Mouse (Mus musculus) hindbrain, embryonic 13.5 days (tissue): ENCODE results near the gene Spsb3. TPM values are rescaled to one million over a fixed set of nuclear protein-coding genes. Genes with fewer than 3 reads are reported as not detected.

ENCODE experiments used
- ATAC-seq: fragments of 200-750 bp; cut with Nextera tagmentation; 2 replicates; pipeline ENCODE4 v1.8.0; 2017; ENCODE audit warnings: moderate TSS enrichment; ENCODE audit not compliant: low FRiP score
- H3K27ac ChIP-seq: fragments of 300-500 bp; sonication (generic); 2 replicates; pipeline ENCODE4 v1.5.1; 2015; ENCODE audit warnings: inconsistent platforms, mild to moderate bottlenecking, moderate library complexity
- H3K27me3 ChIP-seq: fragments of 300-500 bp; sonication (generic); 2 replicates; pipeline ENCODE4 v1.6.1; 2015; ENCODE audit warnings: mild to moderate bottlenecking, inconsistent platforms
- H3K36me3 ChIP-seq: fragments of 300-500 bp; sonication (generic); 2 replicates; pipeline ENCODE4 v1.6.1; 2015; ENCODE audit warnings: mild to moderate bottlenecking, inconsistent platforms
- H3K4me1 ChIP-seq: fragments of 300-500 bp; sonication (generic); replicated peaks from 2 replicates; pipeline ENCODE4 v1.6.1; 2015; ENCODE audit warnings: inconsistent platforms
- H3K4me2 ChIP-seq: fragments of 300-500 bp; sonication (generic); 2 replicates; pipeline ENCODE4 v1.6.1; 2015; ENCODE audit warnings: inconsistent platforms, mild to moderate bottlenecking, moderate library complexity
- H3K4me3 ChIP-seq: fragments of 300-500 bp; sonication (generic); 2 replicates; pipeline ENCODE4 v1.5.1; 2015; ENCODE audit warnings: mild to moderate bottlenecking, inconsistent platforms
- H3K9ac ChIP-seq: fragments of 300-500 bp; sonication (generic); 2 replicates; pipeline ENCODE4 v1.6.1; 2015; ENCODE audit warnings: mild to moderate bottlenecking, inconsistent platforms
- H3K9me3 ChIP-seq: fragments of 300-500 bp; sonication (generic); 2 replicates; pipeline ENCODE4 v1.6.1; 2016; ENCODE audit warnings: inconsistent platforms
- WGBS: fragments of 180-500 bp; shearing (Covaris S2); methylation state at CpG from one replicate; pipeline ENCODE4 v1.1.7; 2015; 5-methylcytosine and 5-hydroxymethylcytosine counted together
- polyA plus RNA-seq: library from polyadenylated mRNA; unstranded; fragments of >200 nt; fragmentation: Nextera tagmentation; extraction: Ambion mirVana; gene quantifications from 2 replicates; pipeline ENCODE4 v1.2.1, GENCODE M21; 2015

Gene Spsb3
- polyA plus RNA-seq, 1 experiment from 2014 or later, result 72.8 TPM

GRCm38 (mm10) chr17:24902671-24903474 lies 16.4 kb downstream of the Spsb3 start:
- Histone ChIP-seq H3K9ac (no peak overlapping the region), H3K4me3 (no peak overlapping the region), H3K27me3 (no peaks in the 10 kb centered on the region), H3K4me2 (no peak overlapping the region), H3K4me1 (peaks cover 9% of the 10 kb centered on the region), H3K27ac (no peak overlapping the region), H3K9me3 (no peaks in the 10 kb centered on the region), H3K36me3 (peaks cover 100% of the 10 kb centered on the region)
- ATAC-seq, result no peak
- 68% methylated on average over 9 of the region's 9 CpGs for WGBS

DNA sequence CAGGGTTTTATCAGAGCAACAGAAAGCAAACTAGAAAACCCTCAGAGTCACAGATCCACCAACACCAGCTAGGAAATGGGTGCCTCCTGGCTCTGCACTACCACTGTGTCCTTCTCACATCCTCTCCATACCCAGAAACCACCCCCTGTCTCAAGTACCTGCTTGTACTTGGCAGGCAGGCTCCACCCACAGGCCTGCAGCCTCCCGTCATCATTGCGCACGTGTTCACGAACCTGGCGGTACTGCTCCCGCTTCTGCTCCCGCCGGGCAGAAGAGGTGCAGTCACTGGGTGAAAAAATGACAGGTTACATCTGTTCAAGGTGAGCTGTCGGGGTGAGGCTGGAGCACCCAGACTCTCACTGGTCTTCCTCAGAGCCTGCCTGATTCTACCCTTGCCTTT lies 17.3 kb downstream of the Spsb3 start:
- Histone ChIP-seq H3K4me1 (0 out of 2 replicates have a peak, but pooled peaks cover under 1% of the 10 kb centered on the region), H3K9me3 (no peaks in the 10 kb centered on the region), H3K9ac (no peak overlapping the region), H3K27ac (no peak overlapping the region), H3K4me3 (no peak overlapping the region), H3K4me2 (no peak overlapping the region), H3K27me3 (no peaks in the 10 kb centered on the region), H3K36me3 (peaks cover 100% of the 10 kb centered on the region)
- WGBS, result 93% methylated on average over 9 of the region's 9 CpGs
- ATAC-seq, result no peak

GRCm38 (mm10) chr17:24907591-24907990 lies 21.1 kb downstream of the Spsb3 start:
- no peak overlapping the region for H3K4me2 ChIP-seq
- no peak overlapping the region for H3K27ac ChIP-seq
- no peaks in the 10 kb centered on the region for H3K27me3 ChIP-seq
- no peaks in the 10 kb centered on the region for H3K4me1 ChIP-seq
- no peak overlapping the region for H3K4me3 ChIP-seq
- peaks cover 100% of the 10 kb centered on the region for H3K36me3 ChIP-seq
- ATAC-seq, result no peak
- WGBS, result 96% methylated on average over 2 of the region's 2 CpGs
- H3K9ac ChIP-seq, result no peak overlapping the region
- H3K9me3 ChIP-seq, result no peaks in the 10 kb centered on the region

- no peak for ATAC-seq
- no peaks in the 10 kb centered on the region for H3K4me1 ChIP-seq
- peaks cover 98% of the 10 kb centered on the region for H3K36me3 ChIP-seq
- no peak overlapping the region for H3K4me2 ChIP-seq
- no peaks in the 10 kb centered on the region for H3K9me3 ChIP-seq
- H3K4me3 ChIP-seq, result no peak overlapping the region
- H3K27me3 ChIP-seq, result no peaks in the 10 kb centered on the region
- H3K9ac ChIP-seq, result no peak overlapping the region
- H3K27ac ChIP-seq, result no peak overlapping the region
Measured at GRCm38 (mm10) chr17:24913984-24914383, 27.5 kb downstream of the Spsb3 start.

- Histone ChIP-seq H3K4me1 (no peaks in the 10 kb centered on the region), H3K9me3 (no peaks in the 10 kb centered on the region), H3K9ac (no peak overlapping the region), H3K4me3 (no peak overlapping the region), H3K4me2 (no peak overlapping the region), H3K27ac (no peak overlapping the region), H3K36me3 (peaks cover 98% of the 10 kb centered on the region), H3K27me3 (no peaks in the 10 kb centered on the region)
- 98% methylated on average over 1 of the region's 1 CpGs for WGBS
- no peak for ATAC-seq
Measured at GRCm38 (mm10) chr17:24923246-24923645, 36.8 kb downstream of the Spsb3 start.

GRCm38 (mm10) chr17:24929506-24929905 lies 43.1 kb downstream of the Spsb3 start:
- H3K9ac ChIP-seq, result no peak overlapping the region
- H3K9me3 ChIP-seq, result no peaks in the 10 kb centered on the region
- peaks cover 52% of the 10 kb centered on the region for H3K36me3 ChIP-seq
- no peak for ATAC-seq
- 83% methylated on average over 1 of the region's 1 CpGs for WGBS
- no peak overlapping the region for H3K4me2 ChIP-seq
- no peak overlapping the region for H3K27ac ChIP-seq
- H3K27me3 ChIP-seq, result no peaks in the 10 kb centered on the region
- H3K4me1 ChIP-seq, result peaks cover 16% of the 10 kb centered on the region
- no peak overlapping the region for H3K4me3 ChIP-seq

DNA sequence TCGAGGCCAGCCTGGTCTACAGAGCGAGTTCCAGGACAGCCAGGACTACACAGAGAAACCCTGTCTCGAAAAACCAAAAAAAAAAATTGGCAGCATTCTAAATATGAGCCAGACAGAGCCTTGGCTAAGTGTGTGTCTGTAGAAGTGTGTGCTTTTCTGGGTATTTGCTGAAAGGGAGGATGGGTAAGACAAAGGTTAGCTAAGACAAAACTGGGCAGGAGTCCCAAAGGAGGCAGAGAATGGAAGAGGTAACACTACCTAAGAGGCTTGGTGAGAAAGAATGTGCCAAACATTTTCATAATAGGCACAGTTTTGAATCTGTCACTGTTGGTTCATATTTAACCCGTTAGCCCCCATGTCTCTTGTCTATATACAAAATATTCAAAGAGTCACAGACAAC lies 46.0 kb downstream of the Spsb3 start:
- Histone ChIP-seq H3K9me3 (no peaks in the 10 kb centered on the region), H3K27ac (no peak overlapping the region), H3K4me1 (peaks cover 33% of the 10 kb centered on the region), H3K4me3 (no peak overlapping the region), H3K27me3 (no peaks in the 10 kb centered on the region), H3K4me2 (no peak overlapping the region), H3K9ac (no peak overlapping the region), H3K36me3 (peaks cover 23% of the 10 kb centered on the region)
- ATAC-seq, result no peak
- WGBS, result 98% methylated on average over 4 of the region's 4 CpGs

GRCm38 (mm10) chr17:24933163-24933562 lies 46.7 kb downstream of the Spsb3 start:
- no peak for ATAC-seq
- no peaks in the 10 kb centered on the region for H3K9me3 ChIP-seq
- H3K36me3 ChIP-seq, result peaks cover 17% of the 10 kb centered on the region
- peak overlapping the region; percentile 98; the same call in 1 of the 2 replicates for H3K9ac ChIP-seq
- no peak overlapping the region for H3K4me3 ChIP-seq
- H3K4me2 ChIP-seq, result no peak overlapping the region
- peaks cover 33% of the 10 kb centered on the region for H3K4me1 ChIP-seq
- WGBS, result 79% methylated on average over 4 of the region's 4 CpGs
- no peaks in the 10 kb centered on the region for H3K27me3 ChIP-seq
- no peak overlapping the region for H3K27ac ChIP-seq

DNA sequence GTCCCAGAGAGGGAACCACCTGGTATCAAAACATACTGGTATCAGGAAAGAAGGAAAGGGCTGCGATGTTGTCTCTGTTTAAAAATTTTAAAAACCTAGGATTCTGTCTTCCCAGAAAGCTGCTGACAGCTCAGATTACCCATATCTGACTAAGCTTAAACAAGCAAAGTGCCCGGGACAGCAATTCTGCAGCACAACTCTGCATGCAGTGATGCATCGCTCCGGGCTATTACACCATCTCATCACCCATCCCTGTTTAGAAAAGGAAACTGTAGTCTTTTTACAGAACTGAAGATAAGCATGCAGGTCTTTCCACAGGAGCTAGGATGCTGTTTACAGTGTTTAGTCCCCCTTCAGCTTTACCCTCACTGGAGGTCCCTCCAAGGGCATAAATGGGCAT lies 48.5 kb downstream of the Spsb3 start:
- H3K9ac ChIP-seq, result peak overlapping the region; percentile 98
- peaks cover 33% of the 10 kb centered on the region for H3K4me1 ChIP-seq
- no peaks in the 10 kb centered on the region for H3K27me3 ChIP-seq
- H3K36me3 ChIP-seq, result peaks cover 14% of the 10 kb centered on the region
- 87% methylated on average over 4 of the region's 4 CpGs for WGBS
- no peaks in the 10 kb centered on the region for H3K9me3 ChIP-seq
- peak overlapping the region; percentile 92 for H3K4me3 ChIP-seq
- H3K27ac ChIP-seq, result no peak overlapping the region
- no peak for ATAC-seq
- peak overlapping the region; percentile 90 for H3K4me2 ChIP-seq

- Histone ChIP-seq H3K27me3 (no peaks in the 10 kb centered on the region), H3K4me3 (peak overlapping the region; percentile 92), H3K9me3 (no peaks in the 10 kb centered on the region), H3K27ac (no peak overlapping the region; the same call in 1 of the 2 replicates), H3K36me3 (peaks cover 14% of the 10 kb centered on the region), H3K4me1 (peaks cover 33% of the 10 kb centered on the region), H3K4me2 (peak overlapping the region; percentile 90), H3K9ac (peak overlapping the region; percentile 98)
- ATAC-seq, result no peak
Measured at GRCm38 (mm10) chr17:24935666-24936065, 49.2 kb downstream of the Spsb3 start.

- WGBS, result under 1% methylated on average over 77 of the region's 78 CpGs
- Histone ChIP-seq H3K4me3 (peak within 1 kb of the TSS; percentile 92), H3K4me2 (peak within 1 kb of the TSS; percentile 90), H3K36me3 (peaks cover 14% of the 10 kb centered on the region), H3K9ac (peak within 1 kb of the TSS; percentile 98), H3K27me3 (no peaks in the 10 kb centered on the region), H3K4me1 (peaks cover 33% of the 10 kb centered on the region), H3K27ac (peak within 1 kb of the TSS; percentile 94), H3K9me3 (no peaks in the 10 kb centered on the region)
- ATAC-seq, result peak; percentile 98
Measured at GRCm38 (mm10) chr17:24936259-24937237, 50.1 kb downstream of the Spsb3 start, which contains the start of gene Mapk8ip3. Gene Mapk8ip3 (minus strand): TSS chr17:24936977.

DNA sequence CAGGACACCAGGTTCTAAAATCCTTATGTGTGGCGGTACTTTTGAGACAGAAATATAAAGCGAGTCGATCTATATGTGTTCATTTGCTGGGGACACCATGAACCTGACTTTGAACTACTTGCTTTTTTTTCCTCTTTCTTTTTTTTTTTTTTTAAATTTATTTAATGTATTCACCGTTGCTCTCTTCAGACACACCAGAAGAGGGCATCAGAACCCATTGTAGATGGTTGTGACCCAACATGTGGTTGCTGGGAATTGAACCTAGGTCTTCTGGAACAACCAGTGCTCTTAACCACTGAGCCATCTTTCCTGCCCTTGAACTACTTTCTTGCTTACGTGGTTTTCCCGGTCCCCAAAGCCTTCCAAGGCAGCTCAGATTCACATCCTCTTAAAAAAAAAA lies 50.8 kb downstream of the Spsb3 start:
- peak overlapping the region; percentile 98 for H3K9ac ChIP-seq
- no peaks in the 10 kb centered on the region for H3K27me3 ChIP-seq
- H3K36me3 ChIP-seq, result peaks cover 9% of the 10 kb centered on the region; the same call in 1 of the 2 replicates
- H3K4me1 ChIP-seq, result peaks cover 33% of the 10 kb centered on the region
- no peak for ATAC-seq
- 53% methylated on average over 6 of the region's 6 CpGs for WGBS
- peak overlapping the region; percentile 90 for H3K4me2 ChIP-seq
- peak overlapping the region; percentile 94 for H3K27ac ChIP-seq
- peak overlapping the region; percentile 92 for H3K4me3 ChIP-seq
- no peaks in the 10 kb centered on the region for H3K9me3 ChIP-seq
